Mouse (Mus musculus): ENCODE data around the gene Sar1b. TPM values are rescaled to one million over a fixed set of nuclear protein-coding genes. Genes with fewer than 3 reads are reported as not detected.

The Sar1b gene
- total and polyA plus RNA-seq, 2 experiments from 2014 or later, result 118 to 235 TPM

DNA sequence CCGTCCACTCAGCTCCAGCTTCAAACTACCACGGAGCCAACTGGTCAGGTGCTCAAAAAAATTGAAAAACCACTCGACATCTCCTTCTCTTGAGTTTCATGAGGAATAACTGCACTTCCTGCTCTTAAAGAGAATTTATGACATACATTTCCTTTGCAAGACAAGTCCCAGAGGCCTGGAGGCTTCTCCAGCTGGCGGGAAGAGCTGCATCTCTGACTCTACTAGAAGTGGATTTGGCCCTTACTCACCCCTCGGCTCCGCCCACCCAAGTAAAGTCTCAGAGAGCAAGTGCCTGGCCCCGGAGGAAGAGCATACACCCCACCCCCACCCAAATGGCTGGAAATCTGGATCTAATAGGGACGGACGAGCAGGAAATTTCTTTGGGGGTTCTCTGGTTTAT, 77.7 kb downstream of the Sar1b start:
- TF ChIP-seq CTCF (IDR thresholded peaks at IDR 0.05; ENCODE audit: low read depth), result no peak
- Histone ChIP-seq H3K27ac (no peak overlapping the region), H3K4me3 (ENCODE audit: low read length) (no peak overlapping the region), H3K36me3 (ENCODE audit: insufficient read depth, low read length) (peaks cover under 1% of the 10 kb centered on the region; the same call in 1 of the 2 replicates), H3K27me3 (ENCODE audit: insufficient read depth, low read length) (no peaks in the 10 kb centered on the region), H3K4me2 (ENCODE audit: low read depth, low read length) (no peak overlapping the region), H3K4me1 (ENCODE audit: insufficient read depth, low read length) (peaks cover 4% of the 10 kb centered on the region; the same call in 1 of the 2 replicates), H3K9me3 (ENCODE audit: low read length) (no peaks in the 10 kb centered on the region), H3K9ac (replicated peaks; ENCODE audit: low read length) (no peak overlapping the region)
- 79% methylated on average over 9 of the region's 9 CpGs for WGBS
- DNase-seq (ENCODE audit: low spot score) (no peak), ATAC-seq (no peak)

Other genes with a start within 250 kb of the Sar1b start
- 3.8 and 5.3 TPM in 2 replicates for gene Phykpl, start 178.9 kb upstream of the Sar1b start, total RNA-seq (2014; rRNA removed)
- 7.9 and 8.6 TPM in 2 replicates for gene Phykpl, start 178.9 kb upstream of the Sar1b start, polyA plus RNA-seq (2015; fragmentation: Nextera tagmentation; extraction: Ambion mirVana)
- 212 and 258 TPM in 2 replicates for gene Hnrnpab, start 156.8 kb upstream of the Sar1b start, total RNA-seq (2014; rRNA removed)
- gene Hnrnpab, start 156.8 kb upstream of the Sar1b start, polyA plus RNA-seq (2015; fragmentation: Nextera tagmentation; extraction: Ambion mirVana), result 229 and 231 TPM in 2 replicates
- 43.9 and 60.8 TPM in 2 replicates for gene Nhp2, start 144.0 kb upstream of the Sar1b start, total RNA-seq (2014; rRNA removed)
- 105 and 109 TPM in 2 replicates for gene Nhp2, start 144.0 kb upstream of the Sar1b start, polyA plus RNA-seq (2015; fragmentation: Nextera tagmentation; extraction: Ambion mirVana)
- 81.3 and 99.9 TPM in 2 replicates for gene Rmnd5b, start 127.8 kb upstream of the Sar1b start, total RNA-seq (2014; rRNA removed)
- 60.9 and 63.8 TPM in 2 replicates for gene Rmnd5b, start 127.8 kb upstream of the Sar1b start, polyA plus RNA-seq (2015; fragmentation: Nextera tagmentation; extraction: Ambion mirVana)
- 48.0 and 55.6 TPM in 2 replicates for gene N4bp3, start 112.8 kb upstream of the Sar1b start, total RNA-seq (2014; rRNA removed)
- 29.0 and 30.3 TPM in 2 replicates for gene N4bp3, start 112.8 kb upstream of the Sar1b start, polyA plus RNA-seq (2015; fragmentation: Nextera tagmentation; extraction: Ambion mirVana)
- 0.75 and 2.3 TPM in 2 replicates for gene D930048N14Rik, start 112.7 kb upstream of the Sar1b start, total RNA-seq (2014; rRNA removed)
- 1.1 and 1.4 TPM in 2 replicates for gene D930048N14Rik, start 112.7 kb upstream of the Sar1b start, polyA plus RNA-seq (2015; fragmentation: Nextera tagmentation; extraction: Ambion mirVana)
- gene 0610009B22Rik, start 74.8 kb upstream of the Sar1b start, total RNA-seq (2014; rRNA removed), result 16.8 and 23.8 TPM in 2 replicates
- gene 0610009B22Rik, start 74.8 kb upstream of the Sar1b start, polyA plus RNA-seq (2015; fragmentation: Nextera tagmentation; extraction: Ambion mirVana), result 92.3 and 96.0 TPM in 2 replicates
- gene Sec24a, start 53 bp upstream of the Sar1b start, total RNA-seq (2014; rRNA removed), result 13.4 and 13.9 TPM in 2 replicates
- 10.6 and 11.9 TPM in 2 replicates for gene Sec24a, start 53 bp upstream of the Sar1b start, polyA plus RNA-seq (2015; fragmentation: Nextera tagmentation; extraction: Ambion mirVana)
- 3.1 and 4.3 TPM in 2 replicates for gene Jade2, start 94.0 kb downstream of the Sar1b start, total RNA-seq (2014; rRNA removed)
- gene Jade2, start 94.0 kb downstream of the Sar1b start, polyA plus RNA-seq (2015; fragmentation: Nextera tagmentation; extraction: Ambion mirVana), result 1.1 and 1.2 TPM in 2 replicates
- 84.6 and 87.8 TPM in 2 replicates for gene Cdkn2aipnl, start 204.0 kb downstream of the Sar1b start, total RNA-seq (2014; rRNA removed)
- 99.5 and 104 TPM in 2 replicates for gene Cdkn2aipnl, start 204.0 kb downstream of the Sar1b start, polyA plus RNA-seq (2015; fragmentation: Nextera tagmentation; extraction: Ambion mirVana)
- gene Ube2b, start 237.1 kb downstream of the Sar1b start, total RNA-seq (2014; rRNA removed), result 123 and 125 TPM in 2 replicates
- gene Ube2b, start 237.1 kb downstream of the Sar1b start, polyA plus RNA-seq (2015; fragmentation: Nextera tagmentation; extraction: Ambion mirVana), result 230 and 236 TPM in 2 replicates
- gene Cdkl3, start 240.5 kb downstream of the Sar1b start, total RNA-seq (2014; rRNA removed), result 12.7 and 16.0 TPM in 2 replicates
- 34.9 and 37.6 TPM in 2 replicates for gene Cdkl3, start 240.5 kb downstream of the Sar1b start, polyA plus RNA-seq (2015; fragmentation: Nextera tagmentation; extraction: Ambion mirVana)

All from hindbrain, postnatal 0 days (tissue).